Comparison of ENCODE assay signal across 9 mouse cellular contexts in genomic region chr17:6685288-6685818, GRCm38 (mm10). TPM values are rescaled to one million over a fixed set of nuclear protein-coding genes. Genes with fewer than 3 reads are reported as not detected.
DNase-seq lines count a peak whose midpoint lies in the region; ATAC-seq and TF ChIP-seq lines count a peak whose summit lies in the region.
"Not testable (repeated sequence)": the region's sequence is repeated elsewhere in the genome, so short reads cannot be mapped to it uniquely, and the experiment has no call there.
"Had no signal": no experiment of that assay in that cellular context is flagged by ENCODE, and none has a peak within 500 bp of the region (broad histone marks: within the 10 kb centered on the region; RNA-seq: fewer than 3 reads in every experiment).

No protein-coding gene starts in this region.

- not testable (repeated sequence) for H3K9me3 ChIP-seq in forebrain, embryonic 15.5 days; heart, embryonic 15.5 days (replicated peaks); intestine, embryonic 14.5 days (ENCODE audit: control insufficient read depth, low read length); limb, embryonic 14.5 days (ENCODE audit: control insufficient read depth, low read length); neural tube, embryonic 13.5 days

- TF ChIP-seq POLR2A in limb, embryonic 14.5 days (IDR thresholded peaks at IDR 0.05; ENCODE audit: borderline replicate concordance, extremely low read depth, insufficient read depth, insufficient read length) = not testable (repeated sequence)

- H3K4me3 ChIP-seq in forebrain, embryonic 15.5 days; heart, embryonic 15.5 days; intestine, embryonic 14.5 days (ENCODE audit: low read depth, low read length); limb, embryonic 14.5 days (replicated peaks; ENCODE audit: low read length); neural tube, embryonic 13.5 days: not testable (repeated sequence)

- DNase-seq in adrenal gland, postnatal 14 days = peak; percentile 8
- not testable (repeated sequence) for DNase-seq in intestine, embryonic 14.5 days (ENCODE audit: low spot score); limb, embryonic 14.5 days (ENCODE audit: low spot score)

- not testable (repeated sequence) for H3K27me3 ChIP-seq in forebrain, embryonic 15.5 days; heart, embryonic 15.5 days; intestine, embryonic 14.5 days (replicated peaks; ENCODE audit: control insufficient read depth, insufficient read depth, low read length); limb, embryonic 14.5 days (ENCODE audit: control insufficient read depth, insufficient read depth, low read length); neural tube, embryonic 13.5 days

- H3K36me3 ChIP-seq in forebrain, embryonic 15.5 days; heart, embryonic 15.5 days; intestine, embryonic 14.5 days (ENCODE audit: control insufficient read depth, insufficient read depth, low read length); limb, embryonic 14.5 days (ENCODE audit: control insufficient read depth, insufficient read depth, low read length); neural tube, embryonic 13.5 days: not testable (repeated sequence)

- peak; percentile 41 for ATAC-seq in forebrain, embryonic 15.5 days (replicated peaks)
- ATAC-seq in heart, embryonic 15.5 days (replicated peaks; ENCODE audit: insufficient number of reproducible peaks, insufficient read depth, low FRiP score, low read depth) = 0 out of 2 replicates have a peak, but pooled peaks have one; percentile 16
- 0 out of 2 replicates have a peak, but pooled peaks have one; percentile 12 for ATAC-seq in intestine, embryonic 14.5 days (replicated peaks; ENCODE audit: low FRiP score, low TSS enrichment, low read depth)
- ATAC-seq in limb, embryonic 14.5 days (ENCODE audit: low FRiP score, low read depth) = peak; percentile 25; the same call in 1 of the 2 replicates
- peak; percentile 46; the same call in 1 of the 2 replicates for ATAC-seq in megakaryocyte progenitor cell, adult 5-6 weeks (replicated peaks; ENCODE audit: poor library complexity)
- peak; percentile 67; the same call in 1 of the 2 replicates for ATAC-seq in neural tube, embryonic 13.5 days (ENCODE audit: low read depth)

- not testable (repeated sequence) for H3K9ac ChIP-seq in forebrain, embryonic 15.5 days (replicated peaks); heart, embryonic 15.5 days; intestine, embryonic 14.5 days (ENCODE audit: low read length); limb, embryonic 14.5 days (ENCODE audit: low read depth, low read length, severe bottlenecking); neural tube, embryonic 13.5 days

- 63% methylated on average over 4 of the region's 8 CpGs for WGBS in forebrain, embryonic 15.5 days
- WGBS in heart, embryonic 15.5 days = 58% methylated on average over 5 of the region's 8 CpGs
- WGBS in intestine, embryonic 14.5 days = 55% methylated on average over 2 of the region's 8 CpGs
- 0% methylated on average over 1 of the region's 8 CpGs for WGBS in limb, embryonic 14.5 days
- 55% methylated on average over 4 of the region's 8 CpGs for WGBS in neural tube, embryonic 13.5 days

- not testable (repeated sequence) for H3K4me2 ChIP-seq in forebrain, embryonic 15.5 days (replicated peaks); heart, embryonic 15.5 days; intestine, embryonic 14.5 days (ENCODE audit: low read length); limb, embryonic 14.5 days (replicated peaks; ENCODE audit: low read depth, low read length, severe bottlenecking); neural tube, embryonic 13.5 days

- not testable (repeated sequence) for H3K27ac ChIP-seq in forebrain, embryonic 15.5 days (replicated peaks); heart, embryonic 15.5 days; intestine, embryonic 14.5 days (ENCODE audit: low read depth); limb, embryonic 14.5 days (replicated peaks; ENCODE audit: low read depth, low read length); neural tube, embryonic 13.5 days (replicated peaks)

- H3K4me1 ChIP-seq in forebrain, embryonic 15.5 days; heart, embryonic 15.5 days (replicated peaks); intestine, embryonic 14.5 days (replicated peaks; ENCODE audit: control insufficient read depth, insufficient read depth, low read length); limb, embryonic 14.5 days (ENCODE audit: control insufficient read depth, insufficient read depth, low read length); neural tube, embryonic 13.5 days (replicated peaks): not testable (repeated sequence)

RNA-seq across cellular contexts. Expression of gene Sytl3, which starts 26.5 kb away (rescaled TPM):
- 0.85 and 1.5 TPM in 2 replicates for total RNA-seq in adrenal gland, postnatal 14 days (2021)
- polyA plus RNA-seq in forebrain, embryonic 15.5 days (2015; fragmentation: Nextera tagmentation; extraction: Ambion mirVana) = 0.43 TPM in 2 replicates
- polyA plus RNA-seq in heart, embryonic 15.5 days (2015; fragmentation: Nextera tagmentation; extraction: Ambion mirVana) = 0.30 and 3.1 TPM in 2 replicates
- 0.47 and 0.60 TPM in 2 replicates for polyA plus RNA-seq in intestine, embryonic 14.5 days (2014; fragmentation: Nextera tagmentation; extraction: Ambion mirVana)
- 0.10 TPM in 2 replicates for polyA plus RNA-seq in limb, embryonic 14.5 days (2012; rRNA removed)
- 0.19 and 0.26 TPM in 2 replicates for polyA plus RNA-seq in limb, embryonic 14.5 days (2014; fragmentation: Nextera tagmentation; extraction: Ambion mirVana)
- total RNA-seq in megakaryocyte progenitor cell, adult 5-6 weeks (2015) = 0.30 TPM in 1 of 2 replicates, not detected in the other
- total RNA-seq in megakaryocyte progenitor cell, adult 5-6 weeks (2017) = 0.44 TPM in 1 of 2 replicates, not detected in the other
- 0.83 and 1.1 TPM in 2 replicates for polyA plus RNA-seq in neural tube, embryonic 13.5 days (2015; fragmentation: Nextera tagmentation; extraction: Ambion mirVana)
- polyA plus RNA-seq: G1E; liver, embryonic 11.5 days had no signal

RNA-seq across cellular contexts. Expression of gene Dynlt1f, which starts 29.7 kb away (rescaled TPM):
- total RNA-seq in adrenal gland, postnatal 14 days (2021) = 105 and 109 TPM in 2 replicates
- 238 and 242 TPM in 2 replicates for polyA plus RNA-seq in forebrain, embryonic 15.5 days (2015; fragmentation: Nextera tagmentation; extraction: Ambion mirVana)
- polyA plus RNA-seq in heart, embryonic 15.5 days (2015; fragmentation: Nextera tagmentation; extraction: Ambion mirVana) = 171 and 185 TPM in 2 replicates
- 323 and 326 TPM in 2 replicates for polyA plus RNA-seq in intestine, embryonic 14.5 days (2014; fragmentation: Nextera tagmentation; extraction: Ambion mirVana)
- polyA plus RNA-seq in limb, embryonic 14.5 days (2012; rRNA removed) = 197 and 228 TPM in 2 replicates
- polyA plus RNA-seq in limb, embryonic 14.5 days (2014; fragmentation: Nextera tagmentation; extraction: Ambion mirVana) = 242 and 248 TPM in 2 replicates
- 140 and 153 TPM in 2 replicates for total RNA-seq in megakaryocyte progenitor cell, adult 5-6 weeks (2015)
- total RNA-seq in megakaryocyte progenitor cell, adult 5-6 weeks (2017) = 129 and 141 TPM in 2 replicates
- polyA plus RNA-seq in neural tube, embryonic 13.5 days (2015; fragmentation: Nextera tagmentation; extraction: Ambion mirVana) = 340 and 377 TPM in 2 replicates

Comparison
In these comparisons a context has a peak if more than half of its experiments do, and no peak if none do; other contexts are left out.
1. ATAC-seq: peak in every context shown above with its lines; median percentile 67 in neural tube, embryonic 13.5 days; 46 in megakaryocyte progenitor cell, adult 5-6 weeks; 41 in forebrain, embryonic 15.5 days; 25 in limb, embryonic 14.5 days; 16 in heart, embryonic 15.5 days; 12 in intestine, embryonic 14.5 days.